Mouse (Mus musculus) CH12.LX (cell line): ENCODE data around the gene Ap2b1. TPM values are rescaled to one million over a fixed set of nuclear protein-coding genes. Genes with fewer than 3 reads are reported as not detected.

ENCODE experiments used
- DNase-seq: peaks from one replicate; pipeline ENCODE4 v3.0.0-alpha.2; 2013; ENCODE audit errors: extremely low read depth
- H3K27ac ChIP-seq: 2 replicates; pipeline ENCODE4 v1.5.1; 2012; ENCODE audit warnings: low read depth, mild to moderate bottlenecking, control low read depth, moderate library complexity; ENCODE audit not compliant: insufficient read depth
- H3K27me3 ChIP-seq: replicated peaks from 2 replicates; pipeline ENCODE3; 2012; ENCODE audit warnings: inconsistent platforms
- H3K36me3 ChIP-seq, 2 experiments: replicated peaks in 1 of 2; 2 replicates each; pipeline versions ENCODE3 to v1.6.1; 2012; ENCODE audit warnings: inconsistent platforms in 1 of 2, low read length in 1 of 2, mild to moderate bottlenecking in 1 of 2, mixed read lengths in 1 of 2, moderate library complexity in 1 of 2; ENCODE audit not compliant: control insufficient read depth in 1 of 2, insufficient read depth in 1 of 2
- H3K4me1 ChIP-seq, 2 experiments: 2 replicates each; pipeline ENCODE4 v1.6.1; 2012; ENCODE audit warnings: inconsistent platforms in 1 of 2, moderate library complexity in 1 of 2; ENCODE audit not compliant: insufficient read depth in 2 of 2, control insufficient read depth in 1 of 2
- H3K4me2 ChIP-seq: 2 replicates; pipeline ENCODE4 v1.6.1; 2012; ENCODE audit warnings: low read depth, mild to moderate bottlenecking, control low read depth; ENCODE audit not compliant: poor library complexity, insufficient read depth, severe bottlenecking
- H3K4me3 ChIP-seq, 3 experiments: fragments of 150-350 bp in 1 of 3; sonication (generic) in 1 of 3; replicated peaks in 1 of 3; 2 replicates each; pipeline versions ENCODE3 to v1.5.1; 2011 to 2012; ENCODE audit warnings: low read depth in 2 of 3, low read length in 2 of 3, mild to moderate bottlenecking in 2 of 3, moderate library complexity in 2 of 3, control low read depth in 1 of 3, improper control_type of control experiment in 1 of 3, inconsistent platforms in 1 of 3, mixed read lengths in 1 of 3; ENCODE audit not compliant: poor library complexity in 1 of 3
- H3K79me2 ChIP-seq: replicated peaks from 2 replicates; pipeline ENCODE4 v1.6.1; 2012; ENCODE audit warnings: mild to moderate bottlenecking, moderate library complexity; ENCODE audit not compliant: control insufficient read depth, poor library complexity, insufficient read depth, severe bottlenecking; ENCODE audit errors: extremely low read depth
- H3K9ac ChIP-seq: 2 replicates; pipeline ENCODE4 v1.6.1; 2012; ENCODE audit warnings: low read depth, mild to moderate bottlenecking, control low read depth, moderate library complexity; ENCODE audit not compliant: insufficient read depth
- H3K9me3 ChIP-seq: replicated peaks from 2 replicates; pipeline ENCODE3; 2012; ENCODE audit warnings: low read length, inconsistent platforms, mixed read lengths
- CHD1 ChIP-seq: IDR thresholded peaks from 2 replicates; pipeline ENCODE4 v1.6.1; 2012; ENCODE audit warnings: low read depth, low read length, improper control_type of control experiment, inconsistent platforms
- CHD2 ChIP-seq: IDR thresholded peaks from 2 replicates; pipeline ENCODE4 v1.6.1; 2011; ENCODE audit warnings: low read length, improper control_type of control experiment
- CTCF ChIP-seq, 2 experiments: IDR thresholded peaks in 1 of 2; conservative IDR thresholded peaks in 1 of 2; 2 replicates each; pipeline ENCODE4 v1.5.1; 2011 to 2012; ENCODE audit warnings: low read depth in 2 of 2, low read length in 2 of 2, improper control_type of control experiment in 1 of 2, inconsistent platforms in 1 of 2, mild to moderate bottlenecking in 1 of 2, moderate library complexity in 1 of 2
- GABPA ChIP-seq: IDR thresholded peaks from 2 replicates; pipeline ENCODE4 v1.6.1; 2012; ENCODE audit warnings: low read depth, low read length, improper control_type of control experiment, inconsistent platforms; ENCODE audit not compliant: insufficient replicate concordance
- IRF4 ChIP-seq: IDR thresholded peaks from 2 replicates; pipeline ENCODE4 v1.6.1; 2014; ENCODE audit warnings: low read depth, mild to moderate bottlenecking, inconsistent platforms, low read length, improper control_type of control experiment
- KAT2A ChIP-seq: IDR thresholded peaks from 2 replicates; pipeline ENCODE4 v1.6.1; 2012; ENCODE audit warnings: low read length, improper control_type of control experiment, inconsistent platforms; ENCODE audit not compliant: insufficient replicate concordance
- MXI1 ChIP-seq: IDR thresholded peaks from 2 replicates; pipeline ENCODE4 v1.6.1; 2011; ENCODE audit warnings: mild to moderate bottlenecking, low read depth, low read length, improper control_type of control experiment
- POLR2A ChIP-seq: IDR thresholded peaks from 2 replicates; pipeline ENCODE4 v1.6.1; 2011; ENCODE audit warnings: low read depth, mild to moderate bottlenecking, improper control_type of control experiment, low read length
- RCOR1 ChIP-seq: conservative IDR thresholded peaks from 2 replicates; pipeline ENCODE4 v1.6.1; 2012; ENCODE audit warnings: low read depth, mild to moderate bottlenecking, inconsistent platforms, low read length, improper control_type of control experiment
- SIN3A ChIP-seq: IDR thresholded peaks from 2 replicates; pipeline ENCODE4 v1.6.1; 2012; ENCODE audit warnings: low read length, improper control_type of control experiment, inconsistent platforms
- TBP ChIP-seq: conservative IDR thresholded peaks from 2 replicates; pipeline ENCODE4 v1.6.1; 2011; ENCODE audit warnings: low read depth, low read length, improper control_type of control experiment
- TCF12 ChIP-seq: IDR thresholded peaks from 2 replicates; pipeline ENCODE4 v1.6.1; 2014; ENCODE audit warnings: low read depth, mild to moderate bottlenecking, inconsistent platforms, low read length, improper control_type of control experiment
- USF2 ChIP-seq: conservative IDR thresholded peaks from 2 replicates; pipeline ENCODE4 v1.6.1; 2011; ENCODE audit warnings: low read depth, low read length, improper control_type of control experiment
- ZC3H11A ChIP-seq: IDR thresholded peaks from 2 replicates; pipeline ENCODE4 v1.6.1; 2012; ENCODE audit warnings: low read depth, mild to moderate bottlenecking, inconsistent platforms, low read length, improper control_type of control experiment
- ZKSCAN1 ChIP-seq: IDR thresholded peaks from 2 replicates; pipeline ENCODE4 v1.6.1; 2012; ENCODE audit warnings: low read depth, inconsistent platforms, low read length, improper control_type of control experiment, borderline replicate concordance
- dilution Hi-C: fragments of 300-500 bp; cut with MboI; formaldehyde crosslinking; loops from 2 replicates; pipeline ENCODE4 v1.14.3; 2020; ENCODE audit warnings: low sequenced_read_pairs; ENCODE audit not compliant: extremely low pct_unique_long_range_greater_than_20kb, extremely low pct_ligation_motif_present
- in situ Hi-C: fragments of 300-500 bp; cut with MboI; formaldehyde crosslinking; loops from 3 replicates; pipeline ENCODE4 v1.14.3; 2019; ENCODE audit warnings: low sequenced_read_pairs, low pct_ligation_motif_present, low pct_unique_long_range_greater_than_20kb, mixed read lengths
- polyA plus RNA-seq: library from polyadenylated mRNA; unstranded; fragments of >175 nt; gene quantifications from 2 replicates; pipeline ENCODE4 v1.2.1, GENCODE M21; 2012; ENCODE audit warnings: low read depth; ENCODE audit not compliant: insufficient read length
- total RNA-seq, 2 experiments: library from RNA; depleted of rRNA; stranded (reverse); fragments of 300-350 nt in 1 of 2; fragments of >200 nt in 1 of 2; gene quantifications; 2 replicates each; pipeline ENCODE4 v1.2.3; 2012 to 2014

Gene Ap2b1
- total and polyA plus RNA-seq, 3 experiments = 58.3 to 78.8 (median 59.1) TPM

DNA sequence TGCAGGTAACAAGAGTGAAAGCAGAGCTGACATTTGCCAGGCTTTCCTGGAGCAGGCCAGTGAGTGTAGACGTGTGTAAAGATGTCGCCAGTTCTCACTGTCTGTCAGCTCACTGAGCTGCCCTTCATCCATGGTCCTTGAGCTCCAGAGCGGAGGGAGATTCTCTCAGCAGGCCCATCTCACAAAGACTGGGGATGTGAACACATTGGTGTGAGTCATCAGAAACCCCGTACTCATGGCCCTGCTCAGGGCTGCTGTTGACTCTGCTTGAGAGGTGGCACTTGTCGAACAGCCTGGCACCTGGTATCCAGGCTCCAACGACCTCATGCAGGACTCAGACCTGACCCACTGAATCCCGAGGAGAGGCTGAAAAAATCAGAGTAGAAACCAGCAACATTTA lies 105.0 kb downstream of the Ap2b1 start:
- Histone ChIP-seq H3K4me3 (no peak overlapping the region), H3K9ac (no peak overlapping the region), H3K27me3 (no peaks in the 10 kb centered on the region), H3K9me3 (no peaks in the 10 kb centered on the region), H3K4me1 (peaks cover 17 to 52% of the 10 kb centered on the region in 2 experiments), H3K4me2 (no peak overlapping the region)
- dilution Hi-C loops = no loop called here
- in situ Hi-C loops = loop anchor here (25.0 kb wide), 1 partner anchor 491 kb away; the partner anchor contains the start of genes Nle1 and Unc45b
- DNase-seq = no peak
- no peak for TF ChIP-seq ZC3H11A
- no peak for TF ChIP-seq ZKSCAN1
- TF ChIP-seq KAT2A = no peak
- no peak for TF ChIP-seq CHD2
- TF ChIP-seq SIN3A = no peak
- TF ChIP-seq CTCF (conservative IDR thresholded peaks at IDR 0.05 in 1 of 2, IDR thresholded peaks at IDR 0.05 in 1 of 2; ENCODE audit: low read depth in 2 of 2, low read length in 2 of 2) = no peak
- TF ChIP-seq TCF12 = no peak
- TF ChIP-seq USF2 = no peak
- TF ChIP-seq, all 38 proteins: peak for 0
- Histone ChIP-seq H3K79me2 (no peaks in the 10 kb centered on the region), H3K27ac (no peak overlapping the region), H3K36me3 (peaks cover 26 to 61% of the 10 kb centered on the region in 2 experiments)

DNA sequence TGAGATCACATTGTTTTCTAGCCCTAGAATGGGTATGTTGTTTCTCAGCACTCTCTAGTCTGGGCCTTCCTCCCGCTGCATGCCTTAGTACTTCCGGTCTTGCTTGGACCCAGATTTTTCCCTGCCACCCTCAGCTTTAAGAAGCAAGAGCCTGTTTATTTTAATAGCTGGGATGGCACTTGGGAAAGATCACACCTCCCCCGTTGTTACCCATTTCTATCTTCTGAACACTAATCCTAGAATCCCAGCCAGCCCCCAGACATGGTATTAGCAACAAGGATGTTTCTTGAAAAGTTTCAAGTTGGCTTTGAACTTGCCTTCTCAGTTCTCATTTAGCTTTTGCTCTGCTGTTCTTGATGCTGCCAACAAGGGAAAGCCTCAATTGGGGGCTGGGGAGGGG lies 107.6 kb downstream of the Ap2b1 start:
- Histone ChIP-seq H3K9me3 (no peaks in the 10 kb centered on the region), H3K4me3 (no peak overlapping the region), H3K9ac (no peak overlapping the region), H3K4me1 (peaks cover 17 to 35% of the 10 kb centered on the region in 2 experiments), H3K36me3 (peaks cover 24 to 41% of the 10 kb centered on the region in 2 experiments), H3K79me2 (no peaks in the 10 kb centered on the region), H3K27me3 (peaks cover 8% of the 10 kb centered on the region), H3K27ac (no peak overlapping the region), H3K4me2 (no peak overlapping the region)
- in situ Hi-C loops = loop anchor here (25.0 kb wide), 1 partner anchor 494 kb away; the partner anchor contains the start of genes Nle1 and Unc45b
- TF ChIP-seq CHD2 (no peak), RCOR1 (no peak), TCF12 (no peak), TBP (no peak), MXI1 (no peak), CHD1 (no peak), GABPA (no peak), SIN3A (no peak), ZC3H11A (no peak), POLR2A (no peak), IRF4 (no peak)
- no peak for DNase-seq
- dilution Hi-C loops = no loop called here
